Mouse (Mus musculus) CD4-positive helper T cell, adult 2 months (primary cell): Measurements from ENCODE around the gene Adck2.

Experiments
- DNase-seq: peaks from one replicate; pipeline ENCODE4 v3.0.0-alpha.2; 2012; ENCODE audit warnings: low read depth, missing footprints, low spot score

The Adck2 gene

DNA sequence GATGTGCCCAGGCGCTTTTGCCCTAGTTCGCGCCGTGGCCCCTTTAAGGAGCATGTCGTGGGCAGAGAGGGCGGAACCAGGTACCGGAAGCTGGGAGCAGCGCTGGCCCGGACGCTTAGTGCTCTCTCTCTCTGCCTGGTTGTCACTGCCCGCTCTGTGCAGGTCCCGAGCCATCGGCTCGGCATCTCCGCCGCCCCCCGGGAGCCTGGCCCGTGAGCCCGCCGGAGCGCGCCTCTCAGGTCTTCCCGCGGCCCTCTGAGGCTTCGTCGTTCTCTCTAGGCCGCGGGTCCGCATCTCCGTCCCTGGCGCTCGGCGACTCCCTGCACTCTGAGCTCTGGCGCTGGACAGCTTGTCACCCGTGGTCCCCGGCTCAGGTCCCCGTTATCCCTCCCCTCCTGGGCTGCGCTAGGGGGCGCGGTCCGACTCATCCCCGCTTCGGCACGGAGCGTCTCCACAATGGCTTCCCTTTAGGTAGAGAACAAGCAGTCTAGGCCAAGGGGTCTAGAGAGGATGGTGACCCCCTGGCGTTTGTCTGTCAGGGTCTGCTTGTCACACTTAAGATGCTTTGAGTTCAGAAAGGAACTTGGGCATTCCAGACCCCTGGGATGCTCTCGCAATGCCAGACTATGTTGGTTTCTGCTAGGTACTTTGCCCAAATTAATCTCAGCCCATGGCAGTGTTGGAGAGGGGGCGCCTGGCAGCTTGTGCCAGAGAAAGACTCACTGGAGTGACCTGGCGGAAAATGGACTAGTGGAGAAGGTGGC lies at the start of gene Adck2:
Gene Adck2, plus strand, starts transcription at position 83 of the 764 bp plus-strand sequence.
- DNase-seq, result peak; percentile 85

GRCm38 (mm10) chr6:39526797-39527196 lies 46.9 kb upstream of the Adck2 start:
- no peak for DNase-seq

GRCm38 (mm10) chr6:39527337-39527784 lies 46.3 kb upstream of the Adck2 start:
- DNase-seq, result no peak

GRCm38 (mm10) chr6:39527811-39528210 lies 45.9 kb upstream of the Adck2 start:
- DNase-seq, result no peak

DNA sequence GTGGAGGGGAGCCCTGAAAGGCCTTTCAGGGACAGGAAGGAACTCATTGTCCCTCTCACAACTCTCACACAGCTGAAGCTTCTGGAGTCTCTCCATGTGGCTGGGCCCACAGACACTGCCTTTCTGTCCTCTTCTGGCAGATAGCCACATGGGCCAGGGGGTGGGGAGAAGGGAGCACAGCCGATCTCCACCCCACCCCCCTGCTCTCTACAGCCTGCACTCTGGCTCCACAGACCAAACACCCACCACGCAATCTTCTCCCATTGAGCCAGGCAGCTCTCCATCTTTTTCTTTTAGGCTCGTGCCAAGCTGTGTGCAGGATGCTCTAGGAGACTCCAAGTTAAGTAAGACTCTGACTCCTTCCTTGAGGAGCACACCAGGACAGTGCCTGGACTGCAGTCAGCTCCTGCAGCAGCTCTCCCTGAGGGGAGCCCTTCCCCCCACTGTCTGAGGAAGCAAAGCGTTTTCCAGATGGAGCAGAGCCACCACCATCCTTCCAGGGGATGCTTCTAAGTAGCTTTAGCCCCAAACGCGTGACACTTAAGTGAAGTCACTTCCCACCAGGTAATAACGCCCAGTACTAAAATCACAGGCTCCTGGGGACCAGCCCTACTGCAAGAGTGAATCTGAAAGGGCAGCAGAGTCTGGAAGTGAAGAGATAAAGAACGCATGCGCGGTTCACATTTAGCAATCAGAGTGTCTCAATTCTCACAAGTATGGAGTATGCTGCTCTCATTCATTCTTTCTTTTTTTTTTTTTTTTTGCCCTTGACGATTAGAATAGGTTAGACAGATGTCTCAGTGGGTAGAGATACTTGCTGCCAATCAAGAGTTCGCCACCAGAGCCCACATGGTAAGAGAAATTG lies 44.8 kb upstream of the Adck2 start:
- DNase-seq, result no peak

DNA sequence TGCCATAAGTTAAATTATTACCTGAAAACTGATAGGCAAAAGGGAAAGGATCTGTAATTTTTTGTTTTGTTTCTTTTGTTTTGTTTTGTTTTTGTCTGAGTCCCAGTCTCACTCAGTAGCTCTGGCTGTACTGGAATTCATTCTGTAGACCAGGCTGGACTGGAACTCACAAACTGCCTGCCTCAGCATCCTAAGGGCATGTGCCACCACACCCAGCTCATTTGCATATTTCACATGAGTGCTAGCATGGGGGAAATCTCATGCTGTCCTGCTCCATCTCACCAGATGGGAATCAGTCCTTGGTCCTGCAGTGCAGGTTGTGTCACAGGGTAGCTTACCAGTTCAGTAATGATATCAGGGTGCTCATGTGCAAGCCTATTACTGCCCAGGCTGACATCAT lies 38.7 kb upstream of the Adck2 start:
- DNase-seq, result no peak

DNA sequence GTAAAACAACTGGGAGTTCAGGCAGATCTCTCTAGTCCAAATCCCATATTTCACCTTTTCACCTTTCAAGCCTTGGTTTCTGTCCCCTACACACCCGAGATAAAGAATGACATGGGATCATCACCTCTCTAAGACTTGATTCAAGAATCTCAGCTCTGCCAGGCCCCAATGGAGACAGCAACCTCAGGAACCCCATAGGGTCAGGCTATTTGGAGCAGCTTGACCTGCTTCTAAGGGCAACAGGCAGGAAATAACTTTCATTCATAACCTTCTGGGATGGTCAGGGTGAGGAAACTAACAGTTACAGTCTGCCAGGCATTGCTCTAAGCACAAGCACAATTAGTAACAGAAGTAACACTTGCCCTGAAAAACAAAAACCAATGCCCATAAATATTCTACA lies 37.1 kb upstream of the Adck2 start:
- no peak for DNase-seq

GRCm38 (mm10) chr6:39537276-39537675 lies 36.4 kb upstream of the Adck2 start:
- DNase-seq, result no peak

DNA sequence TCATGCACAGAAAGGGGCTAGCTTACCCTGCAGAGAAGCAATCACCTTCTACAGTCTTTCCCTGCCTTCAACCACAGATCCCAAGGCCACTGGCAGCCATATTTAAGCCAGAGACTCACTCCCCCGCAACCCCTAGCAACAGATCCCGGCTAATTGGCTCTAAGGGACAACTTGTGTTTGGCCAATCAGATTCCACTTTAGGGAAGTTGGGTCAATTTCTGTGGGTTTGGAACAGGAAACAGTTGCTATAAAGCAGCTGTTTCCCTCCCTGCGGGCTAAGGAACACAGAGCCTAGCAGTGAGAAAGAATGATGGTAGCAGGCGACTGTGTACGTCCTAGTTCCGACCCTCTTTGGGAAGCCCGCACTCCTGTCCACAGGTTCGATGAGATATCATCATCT lies 35.4 kb upstream of the Adck2 start:
- DNase-seq, result no peak

- no peak for DNase-seq
Measured at GRCm38 (mm10) chr6:39539679-39540155, 34.0 kb upstream of the Adck2 start.

DNA sequence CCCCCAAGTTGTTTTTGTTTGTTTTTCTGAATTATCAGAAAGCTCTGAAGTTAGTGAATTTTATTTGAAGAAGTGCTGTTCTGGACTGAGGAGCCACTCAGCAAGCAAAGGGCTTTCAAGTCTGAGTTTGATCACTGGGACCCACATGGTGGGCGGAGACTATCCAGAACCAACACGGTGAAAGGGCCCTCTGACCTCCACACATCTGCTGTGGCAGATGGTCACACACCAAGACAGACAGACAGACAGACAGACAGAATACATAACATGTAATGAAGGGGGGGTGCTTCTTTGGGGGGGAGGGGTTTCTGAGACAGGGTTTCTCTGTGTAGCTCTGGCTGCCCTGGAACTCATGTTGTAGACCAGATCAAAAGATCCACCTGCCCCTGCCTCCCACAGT lies 33.1 kb upstream of the Adck2 start:
- no peak for DNase-seq

DNA sequence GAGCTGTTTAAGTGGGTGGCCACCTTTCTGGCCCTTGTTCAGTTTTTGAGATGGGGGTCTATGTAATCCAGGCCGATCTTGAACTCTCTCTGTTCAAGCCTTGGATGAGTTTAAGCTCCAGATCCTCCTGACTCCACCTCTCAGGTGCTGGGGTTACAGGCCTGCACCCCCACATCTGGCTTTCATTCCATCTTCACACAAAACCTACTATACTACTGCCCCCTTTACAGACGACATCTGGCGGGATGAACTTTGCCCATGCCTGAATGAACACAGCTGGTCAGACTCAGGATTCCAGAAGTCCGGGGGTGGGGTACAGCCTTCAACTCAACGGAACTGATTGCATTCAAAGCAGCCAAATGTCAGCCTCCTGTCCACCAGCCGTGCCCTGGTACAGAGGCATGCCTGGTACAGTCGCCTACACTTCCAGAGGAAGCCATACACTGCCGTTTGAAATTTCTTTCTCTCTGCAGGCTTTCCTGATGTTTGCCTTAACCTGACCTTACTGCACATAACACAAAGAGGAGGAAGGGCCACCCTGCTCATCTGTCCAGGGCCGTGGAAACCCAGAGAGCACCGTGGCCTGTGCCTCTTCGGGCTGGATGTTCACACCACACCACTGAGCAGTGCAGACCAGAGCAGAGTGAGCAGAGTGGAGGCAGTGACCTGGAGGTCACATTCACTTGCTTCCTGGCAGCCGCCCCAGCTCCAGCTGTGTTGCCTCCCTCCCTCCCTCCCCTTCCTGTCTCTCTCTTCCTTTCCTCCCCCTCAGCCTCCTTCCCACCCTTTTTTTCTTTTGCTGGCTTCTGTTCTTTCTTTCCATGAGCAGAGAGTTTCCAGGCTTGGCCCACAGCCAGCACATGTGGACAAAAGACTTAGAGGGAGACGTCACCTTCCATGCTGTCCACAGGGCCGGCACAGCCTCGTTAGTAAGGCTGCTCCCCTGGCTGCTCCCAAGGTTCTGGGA lies 30.8 kb upstream of the Adck2 start:
- DNase-seq, result no peak

GRCm38 (mm10) chr6:39543769-39544420 lies 29.8 kb upstream of the Adck2 start:
- DNase-seq, result no peak

DNA sequence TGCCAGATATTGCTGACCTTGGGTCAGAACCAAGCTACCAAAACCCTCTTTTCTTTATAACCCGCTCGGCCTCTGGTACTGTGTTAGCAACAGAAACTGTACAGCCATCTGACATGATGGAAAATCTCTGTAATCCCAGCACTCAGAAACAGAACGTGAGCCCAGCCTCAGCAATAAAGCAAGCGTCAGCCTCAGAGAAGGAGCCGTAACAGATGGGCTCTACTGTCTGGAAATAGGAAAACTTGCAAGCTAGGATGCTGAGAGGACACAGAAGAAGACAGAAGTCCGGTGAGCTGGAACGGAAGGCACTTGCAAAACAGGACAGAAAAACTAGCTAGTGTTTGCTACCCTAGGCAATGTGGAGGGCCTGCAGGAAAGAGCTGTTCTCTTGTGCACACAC lies 28.2 kb upstream of the Adck2 start:
- no peak for DNase-seq

GRCm38 (mm10) chr6:39548030-39548429 lies 25.6 kb upstream of the Adck2 start:
- no peak for DNase-seq

GRCm38 (mm10) chr6:39551981-39552636 lies 21.6 kb upstream of the Adck2 start:
- no peak for DNase-seq

DNA sequence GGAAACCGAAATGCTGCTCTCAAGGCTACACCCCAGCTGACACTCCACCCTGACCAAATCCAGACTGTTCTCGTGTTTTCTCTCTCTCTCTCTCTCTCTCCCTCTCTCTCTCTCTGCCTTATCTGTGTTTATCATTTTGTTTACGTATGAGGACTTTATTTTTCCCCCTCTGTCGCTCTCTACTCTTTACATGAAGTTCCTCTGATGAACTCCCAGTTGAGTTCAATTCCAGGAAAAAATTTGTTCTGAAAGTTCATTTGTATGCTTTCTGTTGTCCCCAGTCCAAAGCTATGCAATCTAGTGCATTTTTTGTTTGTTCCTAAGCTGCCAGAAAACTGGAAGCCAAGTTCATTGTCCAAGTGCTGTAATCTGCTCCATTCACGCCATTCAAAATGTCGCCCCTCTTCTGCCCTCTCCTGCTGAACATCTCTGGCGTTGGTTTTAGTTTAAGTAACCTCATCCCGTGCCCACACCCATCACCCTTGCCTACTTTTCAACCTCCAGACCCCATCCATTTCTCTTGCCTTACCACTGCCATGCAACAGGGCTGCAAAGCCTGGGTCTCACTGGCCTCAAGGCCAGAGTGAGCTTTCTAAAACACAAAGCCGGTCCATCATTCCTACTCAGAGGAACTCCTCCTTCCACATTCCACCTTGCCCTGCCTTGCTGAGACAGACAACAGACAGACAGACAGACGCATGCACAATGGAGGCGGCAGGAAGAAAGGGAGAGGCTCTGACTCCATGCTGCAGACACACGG lies 18.6 kb upstream of the Adck2 start:
- DNase-seq, result no peak

DNA sequence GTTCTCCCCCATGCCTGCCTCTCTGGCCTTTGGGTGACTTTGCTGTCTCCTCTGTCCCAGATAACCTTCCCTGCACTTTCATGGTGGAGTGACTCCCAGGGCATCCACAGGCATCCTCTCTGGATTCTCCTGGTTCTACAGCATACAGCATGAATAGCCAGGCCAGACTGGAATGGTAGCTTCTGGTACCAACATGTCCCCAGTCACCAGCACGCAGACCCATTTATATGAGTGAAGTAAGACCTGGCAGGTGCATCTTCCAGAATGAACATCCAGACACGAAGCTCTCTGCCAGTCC lies 18.1 kb upstream of the Adck2 start:
- no peak for DNase-seq

- DNase-seq, result no peak
Measured at GRCm38 (mm10) chr6:39556900-39557659, 16.6 kb upstream of the Adck2 start.
